Mouse (Mus musculus): ENCODE measurements around the gene Myzap. TPM values are rescaled to one million over a fixed set of nuclear protein-coding genes. Genes with fewer than 3 reads are reported as not detected.

The Myzap gene
- polyA plus RNA-seq, 2 experiments = 1.8 to 2.5 TPM

DNA sequence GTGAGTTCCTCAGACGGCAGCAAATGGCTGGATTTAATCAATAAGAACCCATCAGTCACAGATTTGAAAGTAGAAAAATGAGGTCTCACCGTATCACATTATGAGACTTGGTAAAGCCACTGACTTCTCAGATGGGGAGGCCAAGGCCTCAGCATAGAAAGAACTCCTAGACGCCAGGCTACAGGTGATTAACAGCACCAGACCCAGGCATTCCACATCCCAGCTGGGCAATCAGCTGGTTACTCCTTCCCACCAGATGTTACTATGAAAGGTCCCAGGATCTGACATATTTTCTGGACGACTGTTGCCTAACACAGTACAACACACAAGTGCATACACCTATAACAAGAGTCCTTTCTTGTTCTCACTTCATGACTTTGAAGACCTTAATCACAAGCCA lies 78.6 kb downstream of the Myzap start:
- Histone ChIP-seq H3K4me3 (ENCODE audit: insufficient read depth in 1 of 2, low read depth in 2 of 2, low read length in 2 of 2) (no peak overlapping the region), H3K4me2 (ENCODE audit: low read depth) (no peak overlapping the region), H3K9me3 (ENCODE audit: control insufficient read depth, low read length) (no peaks in the 10 kb centered on the region), H3K4me1 (replicated peaks; ENCODE audit: control insufficient read depth in 2 of 2, insufficient read depth in 2 of 2, low read length in 1 of 2) (no peaks in the 10 kb centered on the region), H3K9ac (replicated peaks) (no peak overlapping the region), H3K27ac (no peak overlapping the region), H3K27me3 (ENCODE audit: control insufficient read depth, insufficient read depth, low read length) (no peaks in the 10 kb centered on the region), H3K36me3 (replicated peaks; ENCODE audit: control insufficient read depth, insufficient read depth, low read depth) (no peaks in the 10 kb centered on the region)
- WGBS (ENCODE audit: insufficient replicate concordance) = 57% methylated on average over 4 of the region's 4 CpGs
- ATAC-seq (ENCODE audit: insufficient read depth) = no peak
- DNase-seq (ENCODE audit: low read depth in 3 of 3, low spot score in 3 of 3) = no peak
- TF ChIP-seq CTCF (IDR thresholded peaks at IDR 0.05; ENCODE audit: low read depth) (no peak), EP300 (IDR thresholded peaks at IDR 0.05; ENCODE audit: low read depth) (no peak)

DNA sequence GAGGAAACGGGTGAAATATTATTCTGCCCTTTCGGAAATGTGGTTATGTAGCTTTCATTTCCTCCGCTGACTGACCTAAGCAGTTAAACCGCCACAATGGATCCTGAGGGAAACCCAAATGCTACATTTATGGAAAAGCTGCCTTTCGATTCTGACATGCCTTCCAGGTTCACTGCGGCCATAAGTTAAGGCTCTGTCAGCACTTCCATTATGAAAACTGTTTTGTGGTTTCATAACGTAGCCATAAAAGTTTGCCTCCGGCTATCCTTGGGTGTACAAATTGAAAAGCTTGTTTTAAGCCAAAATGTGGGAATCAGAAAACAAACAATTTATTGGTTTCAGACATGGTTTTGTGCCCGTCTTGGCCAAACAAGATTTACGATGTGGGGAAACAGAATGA lies 79.3 kb downstream of the Myzap start:
- Histone ChIP-seq H3K36me3 (replicated peaks; ENCODE audit: control insufficient read depth, insufficient read depth, low read depth) (no peaks in the 10 kb centered on the region), H3K27ac (no peak overlapping the region), H3K4me2 (ENCODE audit: low read depth) (no peak overlapping the region), H3K4me3 (ENCODE audit: insufficient read depth in 1 of 2, low read depth in 2 of 2, low read length in 2 of 2) (no peak overlapping the region), H3K27me3 (ENCODE audit: control insufficient read depth, insufficient read depth, low read length) (no peaks in the 10 kb centered on the region), H3K9me3 (ENCODE audit: control insufficient read depth, low read length) (no peaks in the 10 kb centered on the region), H3K9ac (replicated peaks) (no peak overlapping the region), H3K4me1 (replicated peaks; ENCODE audit: control insufficient read depth in 2 of 2, insufficient read depth in 2 of 2, low read length in 1 of 2) (no peaks in the 10 kb centered on the region)
- ATAC-seq (ENCODE audit: insufficient read depth) (no peak), DNase-seq (ENCODE audit: low read depth in 3 of 3, low spot score in 3 of 3) (no peak)
- WGBS (ENCODE audit: insufficient replicate concordance) = 58% methylated on average over 10 of the region's 10 CpGs
- TF ChIP-seq CTCF (IDR thresholded peaks at IDR 0.05; ENCODE audit: low read depth) = no peak
- no peak for TF ChIP-seq EP300 (IDR thresholded peaks at IDR 0.05; ENCODE audit: low read depth)

DNA sequence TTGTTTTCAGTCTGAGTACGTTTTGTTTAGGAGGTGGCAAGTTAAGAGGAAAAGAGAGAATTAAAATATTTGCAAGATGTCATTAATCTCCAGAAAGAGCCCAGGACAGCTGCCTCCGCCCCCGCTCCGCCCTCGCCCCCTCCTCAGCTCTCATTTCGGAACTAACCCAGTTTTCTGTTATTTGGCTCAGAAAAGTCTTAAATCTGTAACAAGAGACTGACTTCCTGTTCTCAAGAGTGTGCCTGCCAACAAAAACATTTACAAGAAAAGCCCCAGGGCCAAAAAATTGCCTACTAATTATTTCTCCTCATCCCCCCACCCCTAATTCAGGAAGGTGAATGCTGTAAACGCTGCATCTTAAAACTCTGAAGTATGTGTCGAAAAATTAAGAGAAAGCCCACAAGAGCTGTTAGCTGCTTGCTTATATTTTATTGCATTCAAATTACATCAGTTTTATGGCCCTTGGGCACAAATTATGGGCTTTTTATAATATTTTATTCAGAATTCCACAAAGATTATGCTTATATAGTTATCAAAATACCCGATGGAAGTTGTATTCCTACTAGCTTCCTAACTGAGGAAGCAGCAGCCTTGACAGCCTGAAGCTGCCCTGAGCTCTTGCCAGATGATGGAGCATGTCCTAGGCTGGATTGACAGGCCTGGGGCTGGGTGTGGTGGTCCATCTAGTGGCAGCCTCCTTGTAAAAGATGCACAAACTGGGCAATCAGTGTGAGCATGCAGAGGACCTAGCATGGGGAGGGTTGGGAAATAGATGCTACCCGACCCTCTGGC lies 93.6 kb downstream of the Myzap start:
- no peak for ATAC-seq (ENCODE audit: insufficient read depth)
- WGBS (ENCODE audit: insufficient replicate concordance) = 56% methylated on average over 10 of the region's 10 CpGs
- no peak for TF ChIP-seq EP300 (IDR thresholded peaks at IDR 0.05; ENCODE audit: low read depth)
- TF ChIP-seq CTCF (IDR thresholded peaks at IDR 0.05; ENCODE audit: low read depth) = no peak

DNA sequence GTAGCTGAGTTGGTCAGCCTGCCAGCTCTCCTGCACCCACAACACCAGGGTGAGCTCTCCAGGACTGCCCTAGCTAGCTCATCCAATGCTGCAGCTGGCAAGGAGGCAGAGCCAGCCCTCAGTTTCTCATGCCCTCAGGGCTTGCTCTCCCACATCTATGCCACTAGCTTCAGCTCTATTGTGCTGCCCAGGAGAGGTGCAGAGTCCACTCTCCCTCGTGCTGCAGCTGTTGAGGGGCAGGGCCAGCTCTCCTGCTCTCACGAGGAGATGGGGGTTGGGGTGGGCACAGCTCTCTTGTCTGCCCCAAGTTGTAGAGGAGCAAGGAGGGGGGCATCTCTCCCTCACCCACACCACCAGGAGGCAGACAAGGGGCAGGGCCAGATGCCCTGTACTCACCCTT lies 95.5 kb downstream of the Myzap start:
- Histone ChIP-seq H3K4me1 (replicated peaks; ENCODE audit: control insufficient read depth in 2 of 2, insufficient read depth in 2 of 2, low read length in 1 of 2) (no peaks in the 10 kb centered on the region), H3K4me2 (ENCODE audit: low read depth) (no peak overlapping the region), H3K27ac (no peak overlapping the region), H3K9ac (replicated peaks) (no peak overlapping the region), H3K36me3 (replicated peaks; ENCODE audit: control insufficient read depth, insufficient read depth, low read depth) (no peaks in the 10 kb centered on the region), H3K4me3 (ENCODE audit: insufficient read depth in 1 of 2, low read depth in 2 of 2, low read length in 2 of 2) (no peak overlapping the region), H3K9me3 (ENCODE audit: control insufficient read depth, low read length) (no peaks in the 10 kb centered on the region), H3K27me3 (ENCODE audit: control insufficient read depth, insufficient read depth, low read length) (no peaks in the 10 kb centered on the region)
- DNase-seq (ENCODE audit: low read depth in 3 of 3, low spot score in 3 of 3) = no peak
- 11% methylated on average over 2 of the region's 2 CpGs for WGBS (ENCODE audit: insufficient replicate concordance)
- TF ChIP-seq EP300 (IDR thresholded peaks at IDR 0.05; ENCODE audit: low read depth) = no peak
- TF ChIP-seq CTCF (IDR thresholded peaks at IDR 0.05; ENCODE audit: low read depth) = no peak
- ATAC-seq (ENCODE audit: insufficient read depth) = no peak

More for the DNA sequence above, 93.6 kb downstream of the Myzap start:
- Histone ChIP-seq H3K36me3 (replicated peaks; ENCODE audit: control insufficient read depth, insufficient read depth, low read depth) (no peaks in the 10 kb centered on the region), H3K4me3 (ENCODE audit: insufficient read depth in 1 of 2, low read depth in 2 of 2, low read length in 2 of 2) (no peak overlapping the region), H3K27me3 (ENCODE audit: control insufficient read depth, insufficient read depth, low read length) (no peaks in the 10 kb centered on the region), H3K4me1 (replicated peaks; ENCODE audit: control insufficient read depth in 2 of 2, insufficient read depth in 2 of 2, low read length in 1 of 2) (no peaks in the 10 kb centered on the region), H3K9me3 (ENCODE audit: control insufficient read depth, low read length) (no peaks in the 10 kb centered on the region), H3K9ac (replicated peaks) (no peak overlapping the region), H3K27ac (no peak overlapping the region), H3K4me2 (ENCODE audit: low read depth) (no peak overlapping the region)
- DNase-seq (ENCODE audit: low read depth in 3 of 3, low spot score in 3 of 3) = no peak

DNA sequence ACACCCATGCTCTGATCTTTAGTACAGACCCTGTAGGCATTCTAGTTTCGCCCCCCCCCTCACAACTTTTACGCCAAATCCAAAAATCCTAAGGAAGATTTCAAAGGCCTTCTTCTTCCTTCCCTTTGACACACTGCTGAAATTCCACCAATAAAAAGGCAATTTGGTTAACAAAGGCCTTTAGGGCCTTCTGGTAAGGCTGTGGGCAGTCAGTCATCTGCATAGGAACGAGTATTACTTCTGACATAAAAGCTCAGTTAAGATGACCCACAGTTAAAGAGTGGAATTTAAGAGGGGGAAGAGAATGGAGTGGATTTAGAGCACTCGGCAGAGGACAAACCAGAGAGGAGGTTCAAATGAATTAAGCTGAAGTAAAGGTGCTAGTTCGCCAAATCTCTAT lies 98.4 kb downstream of the Myzap start:
- TF ChIP-seq CTCF (IDR thresholded peaks at IDR 0.05; ENCODE audit: low read depth) (no peak), EP300 (IDR thresholded peaks at IDR 0.05; ENCODE audit: low read depth) (no peak)
- ATAC-seq (ENCODE audit: insufficient read depth) (no peak), DNase-seq (ENCODE audit: low read depth in 3 of 3, low spot score in 3 of 3) (no peak)
- no peak overlapping the region for H3K27ac ChIP-seq
- WGBS (ENCODE audit: insufficient replicate concordance) = 58% methylated on average over 5 of the region's 5 CpGs
- no peak overlapping the region for H3K9ac ChIP-seq (replicated peaks)
- H3K4me3 ChIP-seq (ENCODE audit: insufficient read depth in 1 of 2, low read depth in 2 of 2, low read length in 2 of 2) = no peak overlapping the region
- H3K4me2 ChIP-seq (ENCODE audit: low read depth) = no peak overlapping the region
- no peaks in the 10 kb centered on the region for H3K4me1 ChIP-seq (replicated peaks; ENCODE audit: control insufficient read depth in 2 of 2, insufficient read depth in 2 of 2, low read length in 1 of 2)
- no peaks in the 10 kb centered on the region for H3K27me3 ChIP-seq (ENCODE audit: control insufficient read depth, insufficient read depth, low read length)
- no peaks in the 10 kb centered on the region for H3K9me3 ChIP-seq (ENCODE audit: control insufficient read depth, low read length)
- H3K36me3 ChIP-seq (replicated peaks; ENCODE audit: control insufficient read depth, insufficient read depth, low read depth) = no peaks in the 10 kb centered on the region

All from liver, embryonic 14.5 days (tissue).